Mouse (Mus musculus) lung, embryonic 16.5 days (tissue): ENCODE data around the gene Vmn1r103. TPM values are rescaled to one million over a fixed set of nuclear protein-coding genes. Genes with fewer than 3 reads are reported as not detected.
"Not testable (repeated sequence)": the region's sequence is repeated elsewhere in the genome, so short reads cannot be mapped to it uniquely, and the experiment has no call there.

Source experiments
- ATAC-seq: fragments of 200-750 bp; cut with Nextera tagmentation; 2 replicates; pipeline ENCODE4 v1.8.0; 2017; ENCODE audit warnings: low read depth, mild to moderate bottlenecking, moderate library complexity
- H3K27ac ChIP-seq: fragments of 300-500 bp; sonication (generic); 2 replicates; pipeline ENCODE4 v1.5.1; 2014; ENCODE audit warnings: mild to moderate bottlenecking, control low read depth, low read length
- H3K27me3 ChIP-seq: fragments of 300-500 bp; sonication (generic); 2 replicates; pipeline ENCODE4 v1.6.1; 2014; ENCODE audit warnings: low read depth, low read length, mixed read lengths; ENCODE audit not compliant: control insufficient read depth, insufficient read depth
- H3K36me3 ChIP-seq: fragments of 300-500 bp; sonication (generic); 2 replicates; pipeline ENCODE4 v1.6.1; 2014; ENCODE audit warnings: low read length; ENCODE audit not compliant: control insufficient read depth, insufficient read depth
- H3K4me1 ChIP-seq: fragments of 300-500 bp; sonication (generic); replicated peaks from 2 replicates; pipeline ENCODE4 v1.6.1; 2014; ENCODE audit warnings: low read length, mixed read lengths; ENCODE audit not compliant: control insufficient read depth, insufficient read depth
- H3K4me2 ChIP-seq: fragments of 300-500 bp; sonication (generic); 2 replicates; pipeline ENCODE4 v1.6.1; 2014; ENCODE audit warnings: low read depth, low read length, control low read depth
- H3K4me3 ChIP-seq: fragments of 300-500 bp; sonication (generic); 2 replicates; pipeline ENCODE4 v1.5.1; 2014; ENCODE audit warnings: mild to moderate bottlenecking, low read length, control low read depth
- H3K9ac ChIP-seq: fragments of 300-500 bp; sonication (generic); 2 replicates; pipeline ENCODE4 v1.6.1; 2014; ENCODE audit warnings: low read length, control low read depth
- H3K9me3 ChIP-seq: fragments of 300-500 bp; sonication (generic); 2 replicates; pipeline ENCODE4 v1.6.1; 2016; ENCODE audit warnings: low read length; ENCODE audit not compliant: control insufficient read depth
- WGBS: fragments of 180-500 bp; shearing (Covaris S2); extraction: QIAGEN DNeasy Blood & Tissue Kit; methylation state at CpG from one replicate; pipeline ENCODE4 v1.1.7; 2014; 5-methylcytosine and 5-hydroxymethylcytosine counted together
- polyA plus RNA-seq: library from polyadenylated mRNA; unstranded; fragments of >200 nt; fragmentation: Nextera tagmentation; extraction: Ambion mirVana; gene quantifications from 2 replicates; pipeline ENCODE4 v1.2.1, GENCODE M21; 2015

Gene Vmn1r103
- polyA plus RNA-seq, result not detected in 2 replicates

- H3K4me2 ChIP-seq, H3K27ac ChIP-seq, H3K9ac ChIP-seq, H3K4me3 ChIP-seq, H3K9me3 ChIP-seq, ATAC-seq, H3K4me1 ChIP-seq, H3K27me3 ChIP-seq, H3K36me3 ChIP-seq: not testable (repeated sequence)
- WGBS, result no CpG with 5 or more reads among the region's 3 CpGs
Measured at GRCm38 (mm10) chr7:20510434-20510833, at the start of gene Vmn1r103. TSS of gene Vmn1r103 (minus strand) at chr7:20510534.

GRCm38 (mm10) chr7:20545657-20546056, 35.3 kb upstream of the Vmn1r103 start, which contains the start of gene Gm5726:
TSS of gene Gm5726 (minus strand) at chr7:20545757.
- not testable (repeated sequence) for H3K27ac ChIP-seq, H3K4me1 ChIP-seq, H3K9me3 ChIP-seq, H3K36me3 ChIP-seq, H3K4me3 ChIP-seq, ATAC-seq, H3K4me2 ChIP-seq, H3K27me3 ChIP-seq, H3K9ac ChIP-seq
- no CpG with 5 or more reads among the region's 1 CpGs for WGBS

GRCm38 (mm10) chr7:20533537-20533936, 23.2 kb upstream of the Vmn1r103 start, which contains the start of gene Vmn1r104:
TSS of gene Vmn1r104 (plus strand) at chr7:20533837.
- not testable (repeated sequence) for H3K36me3 ChIP-seq, H3K9me3 ChIP-seq, H3K4me3 ChIP-seq, H3K27me3 ChIP-seq, ATAC-seq, H3K4me2 ChIP-seq, H3K9ac ChIP-seq, H3K27ac ChIP-seq, H3K4me1 ChIP-seq
- WGBS, result no CpG with 5 or more reads among the region's 3 CpGs

- not testable (repeated sequence) for H3K4me2 ChIP-seq, H3K4me1 ChIP-seq, H3K36me3 ChIP-seq, H3K27ac ChIP-seq, H3K9me3 ChIP-seq, H3K9ac ChIP-seq, H3K4me3 ChIP-seq, ATAC-seq, H3K27me3 ChIP-seq
- no CpG with 5 or more reads among the region's 5 CpGs for WGBS
Measured at GRCm38 (mm10) chr7:20474825-20475224, 35.5 kb downstream of the Vmn1r103 start, which contains the start of gene Gm10670. TSS of gene Gm10670 (minus strand) at chr7:20474925.

Other genes starting within 250 kb of the Vmn1r103 start
- gene Gm5890, start 247.7 kb downstream of the Vmn1r103 start, polyA plus RNA-seq, result not detected in 2 replicates
- not detected in 2 replicates for gene Gm4133, start 176.5 kb downstream of the Vmn1r103 start, polyA plus RNA-seq
- not detected in 2 replicates for gene Gm5728, start 135.1 kb downstream of the Vmn1r103 start, polyA plus RNA-seq
- gene Vmn1r100, start 92.6 kb downstream of the Vmn1r103 start, polyA plus RNA-seq, result not detected in 2 replicates
- not detected in 2 replicates for gene Vmn1r101, start 67.9 kb downstream of the Vmn1r103 start, polyA plus RNA-seq
- not detected in 2 replicates for gene Gm10670, start 35.6 kb downstream of the Vmn1r103 start, polyA plus RNA-seq
- gene Vmn1r104, start 23.3 kb upstream of the Vmn1r103 start, polyA plus RNA-seq, result not detected in 2 replicates
- not detected in 2 replicates for gene Gm5726, start 35.2 kb upstream of the Vmn1r103 start, polyA plus RNA-seq
- gene Gm4141, start 65.7 kb upstream of the Vmn1r103 start, polyA plus RNA-seq, result not detected in 2 replicates
- not detected in 2 replicates for gene Gm4513, start 88.5 kb upstream of the Vmn1r103 start, polyA plus RNA-seq
- gene Vmn1r107, start 158.4 kb upstream of the Vmn1r103 start, polyA plus RNA-seq, result not detected in 2 replicates
- not detected in 2 replicates for gene Vmn1r111, start 192.7 kb upstream of the Vmn1r103 start, polyA plus RNA-seq
- gene Gm10668, start 220.1 kb upstream of the Vmn1r103 start, polyA plus RNA-seq, result not detected in 2 replicates